Mouse (Mus musculus) heart, postnatal 0 days (tissue): ENCODE measurements around the gene Ano9.

Experiments
- CTCF ChIP-seq: IDR thresholded peaks from 2 replicates; pipeline ENCODE4 v1.5.1; 2016; ENCODE audit warnings: antibody characterized with exemption, control low read depth, low read depth
- EP300 ChIP-seq: IDR thresholded peaks from 2 replicates; pipeline ENCODE4 v1.6.1; 2016; ENCODE audit warnings: antibody characterized with exemption, low read depth

- TF ChIP-seq CTCF (no peak), EP300 (no peak)
These were observed 46.8 kb upstream of the Ano9 start for GRCm38 (mm10) chr7:141164397-141164796.
